Mouse (Mus musculus) midbrain, embryonic 14.5 days (tissue): ENCODE measurements around the gene Srxn1. TPM values are rescaled to one million over a fixed set of nuclear protein-coding genes. Genes with fewer than 3 reads are reported as not detected.

ENCODE experiments used
- ATAC-seq: fragments of 200-750 bp; cut with Nextera tagmentation; 2 replicates; pipeline ENCODE4 v1.8.0; 2017; ENCODE audit warnings: moderate number of reproducible peaks, moderate library complexity; ENCODE audit not compliant: low FRiP score, low TSS enrichment
- DNase-seq: peaks from one replicate; pipeline ENCODE4 v3.0.0-alpha.2; 2015
- H3K27ac ChIP-seq: fragments of 300-500 bp; sonication (generic); replicated peaks from 2 replicates; pipeline ENCODE4 v1.5.1; 2014; ENCODE audit warnings: mild to moderate bottlenecking, low read depth, low read length, moderate library complexity
- H3K27me3 ChIP-seq: fragments of 300-500 bp; sonication (generic); 2 replicates; pipeline ENCODE4 v1.6.1; 2014; ENCODE audit warnings: low read length, control low read depth, mixed read lengths; ENCODE audit not compliant: control insufficient read depth, insufficient read depth
- H3K36me3 ChIP-seq: fragments of 300-500 bp; sonication (generic); 2 replicates; pipeline ENCODE4 v1.6.1; 2014; ENCODE audit warnings: low read length, control low read depth; ENCODE audit not compliant: control insufficient read depth, insufficient read depth
- H3K4me1 ChIP-seq: fragments of 300-500 bp; sonication (generic); 2 replicates; pipeline ENCODE4 v1.6.1; 2014; ENCODE audit warnings: mild to moderate bottlenecking, antibody characterized with exemption, low read length, control low read depth; ENCODE audit not compliant: control insufficient read depth, insufficient read depth
- H3K4me2 ChIP-seq: fragments of 300-500 bp; sonication (generic); 2 replicates; pipeline ENCODE4 v1.6.1; 2014; ENCODE audit warnings: mild to moderate bottlenecking, low read length, moderate library complexity
- H3K4me3 ChIP-seq: fragments of 300-500 bp; sonication (generic); replicated peaks from 2 replicates; pipeline ENCODE4 v1.5.1; 2014; ENCODE audit warnings: low read depth, low read length
- H3K9ac ChIP-seq: fragments of 300-500 bp; sonication (generic); replicated peaks from 2 replicates; pipeline ENCODE4 v1.6.1; 2014; ENCODE audit warnings: mild to moderate bottlenecking, low read length, moderate library complexity
- H3K9me3 ChIP-seq: fragments of 300-500 bp; sonication (generic); 2 replicates; pipeline ENCODE4 v1.6.1; 2016; ENCODE audit warnings: low read length, control low read depth, mixed read lengths; ENCODE audit not compliant: control insufficient read depth
- WGBS: fragments of 180-500 bp; shearing (Covaris S2); extraction: QIAGEN DNeasy Blood & Tissue Kit; methylation state at CpG from one replicate; pipeline ENCODE4 v1.1.7; 2014; 5-methylcytosine and 5-hydroxymethylcytosine counted together
- polyA plus RNA-seq: library from polyadenylated mRNA; unstranded; fragments of >200 nt; fragmentation: Nextera tagmentation; extraction: Ambion mirVana; gene quantifications from 2 replicates; pipeline ENCODE4 v1.2.1, GENCODE M21; 2014

Gene Srxn1
- polyA plus RNA-seq, 1 experiment from 2014 or later = 17.4 TPM

- Histone ChIP-seq H3K27ac (no peak overlapping the region), H3K36me3 (no peaks in the 10 kb centered on the region), H3K9ac (no peak overlapping the region), H3K4me2 (no peak overlapping the region), H3K4me3 (no peak overlapping the region), H3K9me3 (no peaks in the 10 kb centered on the region), H3K27me3 (no peaks in the 10 kb centered on the region), H3K4me1 (no peaks in the 10 kb centered on the region)
- WGBS = 65% methylated on average over 6 of the region's 6 CpGs
- DNase-seq = no peak
- no peak for ATAC-seq
Observed at GRCm38 (mm10) chr2:152150373-152150772, 45.1 kb downstream of the Srxn1 start.

- H3K4me2 ChIP-seq = no peak overlapping the region
- no peak for DNase-seq
Observed at GRCm38 (mm10) chr2:152153361-152153760, 48.0 kb downstream of the Srxn1 start.

GRCm38 (mm10) chr2:152155414-152156208 is 50.3 kb downstream of the Srxn1 start:
- DNase-seq = peak; percentile 47
- H3K36me3 ChIP-seq = no peaks in the 10 kb centered on the region
- no peak overlapping the region for H3K9ac ChIP-seq
- no peaks in the 10 kb centered on the region for H3K4me1 ChIP-seq
- H3K27me3 ChIP-seq = no peaks in the 10 kb centered on the region
- no peak for ATAC-seq
- H3K4me2 ChIP-seq = no peak overlapping the region
- no peaks in the 10 kb centered on the region for H3K9me3 ChIP-seq
- no peak overlapping the region for H3K27ac ChIP-seq
- H3K4me3 ChIP-seq = no peak overlapping the region
- WGBS = 46% methylated on average over 7 of the region's 7 CpGs

More at GRCm38 (mm10) chr2:152153361-152153760, 48.0 kb downstream of the Srxn1 start:
- no peak overlapping the region for H3K4me3 ChIP-seq
- no peaks in the 10 kb centered on the region for H3K36me3 ChIP-seq
- no peaks in the 10 kb centered on the region for H3K9me3 ChIP-seq
- no peaks in the 10 kb centered on the region for H3K27me3 ChIP-seq
- no peak overlapping the region for H3K9ac ChIP-seq
- 44% methylated on average over 3 of the region's 3 CpGs for WGBS
- H3K4me1 ChIP-seq = no peaks in the 10 kb centered on the region
- ATAC-seq = no peak
- H3K27ac ChIP-seq = no peak overlapping the region

GRCm38 (mm10) chr2:152156471-152156870 is 51.2 kb downstream of the Srxn1 start:
- DNase-seq = no peak
- 85% methylated on average over 6 of the region's 6 CpGs for WGBS
- H3K27ac ChIP-seq = no peak overlapping the region

GRCm38 (mm10) chr2:152159487-152159886 is 54.2 kb downstream of the Srxn1 start:
- H3K36me3 ChIP-seq = no peaks in the 10 kb centered on the region
- DNase-seq (no peak), ATAC-seq (no peak)
- H3K9ac ChIP-seq = no peak overlapping the region
- H3K27me3 ChIP-seq = no peaks in the 10 kb centered on the region
- no peak overlapping the region for H3K4me2 ChIP-seq
- H3K9me3 ChIP-seq = no peaks in the 10 kb centered on the region
- no peak overlapping the region for H3K4me3 ChIP-seq
- 95% methylated on average over 1 of the region's 1 CpGs for WGBS
- H3K4me1 ChIP-seq = no peaks in the 10 kb centered on the region
- H3K27ac ChIP-seq = no peak overlapping the region

More at GRCm38 (mm10) chr2:152156471-152156870, 51.2 kb downstream of the Srxn1 start:
- Histone ChIP-seq H3K36me3 (no peaks in the 10 kb centered on the region), H3K4me2 (no peak overlapping the region), H3K4me3 (no peak overlapping the region), H3K4me1 (no peaks in the 10 kb centered on the region), H3K27me3 (no peaks in the 10 kb centered on the region), H3K9me3 (no peaks in the 10 kb centered on the region), H3K9ac (no peak overlapping the region)
- ATAC-seq = no peak

Other genes with a start within 250 kb of the Srxn1 start
- 0.17 TPM in 1 of 2 replicates, not detected in the other for gene Angpt4, start 194.3 kb upstream of the Srxn1 start, polyA plus RNA-seq
- 55.8 and 67.5 TPM in 2 replicates for gene Fam110a, start 125.3 kb upstream of the Srxn1 start, polyA plus RNA-seq
- gene Slc52a3, start 109.0 kb upstream of the Srxn1 start, polyA plus RNA-seq = 0.42 and 0.74 TPM in 2 replicates
- gene Scrt2, start 24.0 kb upstream of the Srxn1 start, polyA plus RNA-seq = 16.4 and 18.4 TPM in 2 replicates
- gene Tcf15, start 38.0 kb downstream of the Srxn1 start, polyA plus RNA-seq = 0.76 and 0.96 TPM in 2 replicates
- 164 and 229 TPM in 2 replicates for gene Csnk2a1, start 121.3 kb downstream of the Srxn1 start, polyA plus RNA-seq
- gene Tbc1d20, start 188.3 kb downstream of the Srxn1 start, polyA plus RNA-seq = 23.3 and 28.8 TPM in 2 replicates
- 108 and 109 TPM in 2 replicates for gene Rbck1, start 227.1 kb downstream of the Srxn1 start, polyA plus RNA-seq
- 0.62 and 1.2 TPM in 2 replicates for gene Trib3, start 238.5 kb downstream of the Srxn1 start, polyA plus RNA-seq